13 mouse cellular contexts compared by ENCODE assay signal in the genomic region with DNA sequence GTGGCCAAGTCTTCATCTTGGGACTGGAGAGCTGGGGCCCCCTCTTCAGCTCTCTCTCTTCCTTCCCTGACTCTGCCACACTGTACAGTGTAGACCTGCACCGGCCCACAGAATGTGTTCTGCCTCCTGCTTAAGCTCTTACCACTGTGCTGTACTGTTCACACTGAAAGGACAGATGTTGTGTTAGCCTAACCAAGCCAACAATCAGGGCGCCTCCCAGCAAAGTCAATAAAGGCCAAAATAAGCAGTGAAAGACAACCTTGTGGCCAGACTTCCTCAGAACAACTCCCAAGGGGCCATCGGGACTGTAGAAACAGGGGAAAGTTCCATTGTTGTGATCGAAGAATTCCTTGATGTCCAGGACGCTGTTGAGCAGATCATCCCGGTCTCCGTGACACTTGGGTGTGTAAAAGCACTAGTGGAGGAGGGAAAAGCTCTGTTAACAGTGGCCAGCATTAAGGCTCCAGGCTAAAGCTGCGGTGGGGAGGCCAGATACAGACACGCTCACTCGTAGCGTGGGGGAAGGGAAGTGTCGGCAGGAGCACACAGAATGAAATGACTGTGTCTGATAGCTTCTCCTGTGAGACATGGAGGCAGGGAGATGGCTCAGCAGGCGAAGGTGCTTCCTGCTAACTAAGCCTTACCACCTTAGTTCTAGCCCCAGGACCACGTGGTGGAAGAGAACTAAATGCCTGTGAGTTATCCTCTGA. TPM values are rescaled to one million over a fixed set of nuclear protein-coding genes. Genes with fewer than 3 reads are reported as not detected.
DNase-seq lines count a peak whose midpoint lies in the region; ATAC-seq and TF ChIP-seq lines count a peak whose summit lies in the region.
"Had no signal": no experiment of that assay in that cellular context is flagged by ENCODE, and none has a peak within 500 bp of the region (broad histone marks: within the 10 kb centered on the region; RNA-seq: fewer than 3 reads in every experiment).

No protein-coding gene starts in this region.

- H3K4me3 ChIP-seq in intestine, embryonic 16.5 days (ENCODE audit: low read length): no peak overlapping the region
- H3K4me3 ChIP-seq in intestine, postnatal 0 days (ENCODE audit: low read depth, low read length): no peak overlapping the region
- no peak overlapping the region for H3K4me3 ChIP-seq in embryonic facial prominence, embryonic 10.5 days
- H3K4me3 ChIP-seq in heart, embryonic 15.5 days: no peak overlapping the region
- no peak overlapping the region for H3K4me3 ChIP-seq in midbrain, embryonic 15.5 days
- H3K4me3 ChIP-seq: embryonic facial prominence, embryonic 15.5 days; limb, embryonic 15.5 days had no signal

- no peaks in the 10 kb centered on the region for H3K27me3 ChIP-seq in intestine, embryonic 16.5 days (replicated peaks; ENCODE audit: control insufficient read depth, insufficient read depth, low read length)
- H3K27me3 ChIP-seq in intestine, postnatal 0 days (replicated peaks; ENCODE audit: control insufficient read depth, insufficient read depth, low read length): no peaks in the 10 kb centered on the region
- no peaks in the 10 kb centered on the region for H3K27me3 ChIP-seq in embryonic facial prominence, embryonic 10.5 days (replicated peaks; ENCODE audit: low read depth, poor library complexity, severe bottlenecking)
- no peaks in the 10 kb centered on the region for H3K27me3 ChIP-seq in heart, embryonic 15.5 days
- no peaks in the 10 kb centered on the region for H3K27me3 ChIP-seq in midbrain, embryonic 15.5 days (replicated peaks)
- H3K27me3 ChIP-seq: embryonic facial prominence, embryonic 15.5 days; limb, embryonic 15.5 days had no signal

- peak; percentile 63; the same call in 1 of the 2 replicates for ATAC-seq in intestine, embryonic 16.5 days
- no peak for ATAC-seq in intestine, postnatal 0 days
- peak; percentile 72; the same call in 1 of the 2 replicates for ATAC-seq in heart, embryonic 15.5 days (replicated peaks; ENCODE audit: insufficient number of reproducible peaks, insufficient read depth, low FRiP score, low read depth)
- peak; percentile 50; the same call in 1 of the 2 replicates for ATAC-seq in midbrain, embryonic 15.5 days (replicated peaks)
- ATAC-seq: forebrain, postnatal 0 days had no signal

- 62% methylated on average over 14 of the region's 14 CpGs for WGBS in intestine, embryonic 16.5 days
- 57% methylated on average over 14 of the region's 14 CpGs for WGBS in intestine, postnatal 0 days
- WGBS in embryonic facial prominence, embryonic 10.5 days: 69% methylated on average over 14 of the region's 14 CpGs
- WGBS in heart, embryonic 15.5 days: 50% methylated on average over 14 of the region's 14 CpGs
- 79% methylated on average over 14 of the region's 14 CpGs for WGBS in midbrain, embryonic 15.5 days

- no peak overlapping the region for H3K27ac ChIP-seq in intestine, embryonic 16.5 days (ENCODE audit: low read length)
- H3K27ac ChIP-seq in intestine, postnatal 0 days (ENCODE audit: low read depth, low read length): no peak overlapping the region
- H3K27ac ChIP-seq in embryonic facial prominence, embryonic 10.5 days (replicated peaks): no peak overlapping the region
- H3K27ac ChIP-seq in heart, embryonic 15.5 days: no peak overlapping the region
- no peak overlapping the region for H3K27ac ChIP-seq in midbrain, embryonic 15.5 days
- H3K27ac ChIP-seq: embryonic facial prominence, embryonic 15.5 days; limb, embryonic 15.5 days; macrophage had no signal

- no peaks in the 10 kb centered on the region for H3K4me1 ChIP-seq in intestine, embryonic 16.5 days (ENCODE audit: control insufficient read depth, insufficient read depth, low read length)
- H3K4me1 ChIP-seq in intestine, postnatal 0 days (replicated peaks; ENCODE audit: control insufficient read depth, insufficient read depth, low read length): no peaks in the 10 kb centered on the region
- H3K4me1 ChIP-seq in embryonic facial prominence, embryonic 10.5 days: peaks cover 8% of the 10 kb centered on the region
- H3K4me1 ChIP-seq in heart, embryonic 15.5 days (replicated peaks): peaks cover 9% of the 10 kb centered on the region
- no peaks in the 10 kb centered on the region for H3K4me1 ChIP-seq in midbrain, embryonic 15.5 days
- H3K4me1 ChIP-seq: embryonic facial prominence, embryonic 15.5 days had no signal

- peak; percentile 9 for DNase-seq in embryonic facial prominence, embryonic 10.5 days (ENCODE audit: low spot score)
- no peak for DNase-seq in left cerebral cortex, adult 18-20 months (ENCODE audit: low spot score in 2 of 2)
- no peak for DNase-seq in cerebellum, postnatal 10 days
- no peak for DNase-seq in gastrocnemius, postnatal 10 days
- DNase-seq: forebrain, postnatal 0 days; thymus, postnatal 4 days had no signal

- H3K4me2 ChIP-seq in intestine, embryonic 16.5 days (ENCODE audit: low read depth, low read length): no peak overlapping the region
- no peak overlapping the region for H3K4me2 ChIP-seq in intestine, postnatal 0 days (replicated peaks; ENCODE audit: low read depth)
- H3K4me2 ChIP-seq in heart, embryonic 15.5 days: peak overlapping the region; percentile 7; the same call in 1 of the 2 replicates
- H3K4me2 ChIP-seq in midbrain, embryonic 15.5 days: no peak overlapping the region
- H3K4me2 ChIP-seq: embryonic facial prominence, embryonic 15.5 days; limb, embryonic 15.5 days had no signal

- no peak overlapping the region for H3K9ac ChIP-seq in intestine, embryonic 16.5 days (ENCODE audit: low read depth, low read length)
- H3K9ac ChIP-seq in intestine, postnatal 0 days (ENCODE audit: low read depth, low read length): no peak overlapping the region
- H3K9ac ChIP-seq in heart, embryonic 15.5 days: no peak overlapping the region
- H3K9ac ChIP-seq in midbrain, embryonic 15.5 days: no peak overlapping the region
- H3K9ac ChIP-seq: embryonic facial prominence, embryonic 15.5 days; forebrain, postnatal 0 days; limb, embryonic 15.5 days had no signal

- H3K9me3 ChIP-seq in intestine, embryonic 16.5 days (ENCODE audit: control insufficient read depth, low read length): no peaks in the 10 kb centered on the region
- no peaks in the 10 kb centered on the region for H3K9me3 ChIP-seq in intestine, postnatal 0 days (ENCODE audit: control insufficient read depth)
- H3K9me3 ChIP-seq in embryonic facial prominence, embryonic 10.5 days: no peaks in the 10 kb centered on the region
- H3K9me3 ChIP-seq in heart, embryonic 15.5 days (replicated peaks): no peaks in the 10 kb centered on the region
- H3K9me3 ChIP-seq in midbrain, embryonic 15.5 days: no peaks in the 10 kb centered on the region
- H3K9me3 ChIP-seq: embryonic facial prominence, embryonic 15.5 days; limb, embryonic 15.5 days had no signal

- TF ChIP-seq CTCF in intestine, postnatal 0 days (IDR thresholded peaks at IDR 0.05; ENCODE audit: low read depth): no peak

- H3K36me3 ChIP-seq in intestine, embryonic 16.5 days (ENCODE audit: control insufficient read depth, insufficient read depth, low read length): no peaks in the 10 kb centered on the region
- no peaks in the 10 kb centered on the region for H3K36me3 ChIP-seq in intestine, postnatal 0 days (ENCODE audit: control insufficient read depth, insufficient read depth)
- H3K36me3 ChIP-seq in embryonic facial prominence, embryonic 10.5 days (replicated peaks): no peaks in the 10 kb centered on the region
- H3K36me3 ChIP-seq in heart, embryonic 15.5 days: no peaks in the 10 kb centered on the region
- H3K36me3 ChIP-seq in midbrain, embryonic 15.5 days (replicated peaks): no peaks in the 10 kb centered on the region
- H3K36me3 ChIP-seq: embryonic facial prominence, embryonic 15.5 days; limb, embryonic 15.5 days had no signal

RNA-seq across cellular contexts. Expression of a gene that starts 19.7 kb away (rescaled TPM):
- not detected in 2 replicates for polyA plus RNA-seq in intestine, embryonic 16.5 days (2015; fragmentation: Nextera tagmentation; extraction: Ambion mirVana)
- polyA plus RNA-seq in intestine, postnatal 0 days (2015; fragmentation: Nextera tagmentation; extraction: Ambion mirVana): 0.07 TPM in 1 of 2 replicates, not detected in the other
- 0.09 TPM in 1 of 2 replicates, not detected in the other for polyA plus RNA-seq in embryonic facial prominence, embryonic 10.5 days (2016; fragmentation: Nextera tagmentation; extraction: Ambion mirVana)
- not detected in 2 replicates for polyA plus RNA-seq in heart, embryonic 15.5 days (2015; fragmentation: Nextera tagmentation; extraction: Ambion mirVana)
- polyA plus RNA-seq in midbrain, embryonic 15.5 days (2015; fragmentation: Nextera tagmentation; extraction: Ambion mirVana): 0.19 and 0.22 TPM in 2 replicates
- total RNA-seq in left cerebral cortex, adult 18-20 months (2021): under 1 TPM in 1 of 2 experiments, not detected in 1; 0.35 TPM
- under 1 TPM in 1 of 2 experiments, not detected in 1; 0.25 TPM for total RNA-seq in gastrocnemius, postnatal 10 days (2021)
- total RNA-seq: forebrain, postnatal 0 days had no signal
- polyA plus RNA-seq: forebrain, postnatal 0 days; limb, embryonic 15.5 days; macrophage had no signal

RNA-seq across cellular contexts. Expression of a gene that starts 37.7 kb away (rescaled TPM):
- 27.3 and 27.8 TPM in 2 replicates for polyA plus RNA-seq in intestine, embryonic 16.5 days (2015; fragmentation: Nextera tagmentation; extraction: Ambion mirVana)
- 18.8 and 19.1 TPM in 2 replicates for polyA plus RNA-seq in intestine, postnatal 0 days (2015; fragmentation: Nextera tagmentation; extraction: Ambion mirVana)
- polyA plus RNA-seq in embryonic facial prominence, embryonic 10.5 days (2016; fragmentation: Nextera tagmentation; extraction: Ambion mirVana): 40.7 and 41.0 TPM in 2 replicates
- 25.6 and 29.5 TPM in 2 replicates for polyA plus RNA-seq in heart, embryonic 15.5 days (2015; fragmentation: Nextera tagmentation; extraction: Ambion mirVana)
- 37.5 and 38.7 TPM in 2 replicates for polyA plus RNA-seq in midbrain, embryonic 15.5 days (2015; fragmentation: Nextera tagmentation; extraction: Ambion mirVana)
- total RNA-seq in left cerebral cortex, adult 18-20 months (2021): 10 to 100 TPM; 33.5 to 33.8 TPM
- 10 to 100 TPM; 22.8 to 27.1 TPM for total RNA-seq in gastrocnemius, postnatal 10 days (2021)

RNA-seq across cellular contexts. Expression of a gene that starts 56.9 kb away (rescaled TPM):
- polyA plus RNA-seq in intestine, embryonic 16.5 days (2015; fragmentation: Nextera tagmentation; extraction: Ambion mirVana): 27.7 and 29.4 TPM in 2 replicates
- polyA plus RNA-seq in intestine, postnatal 0 days (2015; fragmentation: Nextera tagmentation; extraction: Ambion mirVana): 20.1 and 20.2 TPM in 2 replicates
- polyA plus RNA-seq in embryonic facial prominence, embryonic 10.5 days (2016; fragmentation: Nextera tagmentation; extraction: Ambion mirVana): 23.9 and 24.9 TPM in 2 replicates
- polyA plus RNA-seq in heart, embryonic 15.5 days (2015; fragmentation: Nextera tagmentation; extraction: Ambion mirVana): 60.8 and 78.6 TPM in 2 replicates
- polyA plus RNA-seq in midbrain, embryonic 15.5 days (2015; fragmentation: Nextera tagmentation; extraction: Ambion mirVana): 30.3 and 34.1 TPM in 2 replicates
- total RNA-seq in left cerebral cortex, adult 18-20 months (2021): 100 to 1,000 TPM in 1 of 2 experiments, 10 to 100 TPM in 1; 88.3 to 104 TPM
- 100 to 1,000 TPM in 1 of 2 experiments, 10 to 100 TPM in 1; 99.2 to 103 TPM for total RNA-seq in gastrocnemius, postnatal 10 days (2021)
